Mouse (Mus musculus) lung, postnatal 0 days (tissue): ENCODE measurements around the gene 1700030K09Rik.

Experiments
- CTCF ChIP-seq: IDR thresholded peaks from 2 replicates; pipeline ENCODE4 v1.5.1; 2016; ENCODE audit warnings: antibody characterized with exemption, mild to moderate bottlenecking
- EP300 ChIP-seq: IDR thresholded peaks from 2 replicates; pipeline ENCODE4 v1.6.1; 2016; ENCODE audit warnings: antibody characterized with exemption, mild to moderate bottlenecking, control low read depth

DNA sequence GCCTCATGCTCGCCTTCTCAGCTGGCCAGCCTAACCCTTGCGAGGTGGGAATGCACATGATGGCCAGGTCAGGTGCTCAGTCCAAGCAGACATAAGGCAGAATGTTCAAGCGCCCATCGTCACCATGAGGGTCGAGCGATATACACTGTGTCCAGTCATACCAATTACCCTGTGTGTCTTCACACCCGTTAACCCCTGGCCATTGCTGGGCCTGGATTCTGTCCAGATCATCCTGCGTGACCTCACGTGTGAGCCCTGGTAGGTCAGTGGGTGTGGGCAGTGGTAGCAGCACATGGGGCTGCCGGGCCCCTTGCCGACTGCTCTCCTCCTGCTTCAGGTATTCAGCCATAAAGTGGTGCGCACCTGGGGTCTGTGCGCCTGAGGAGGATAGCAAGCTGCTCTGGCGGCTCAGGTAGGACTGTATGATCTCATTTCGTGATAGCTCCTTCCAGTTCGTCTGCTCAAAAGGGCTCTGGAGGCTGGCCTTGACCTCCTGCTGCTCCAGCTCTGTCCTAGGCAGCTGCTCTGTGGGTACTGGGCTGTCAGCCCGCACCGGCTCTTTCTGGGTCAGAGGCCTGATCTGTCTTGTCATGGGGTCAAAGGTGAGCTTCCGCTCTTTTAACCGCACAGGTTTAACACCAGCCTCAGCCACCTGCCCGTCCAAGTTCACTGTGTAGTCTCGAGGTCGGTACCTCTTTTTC is 51.9 kb downstream of the 1700030K09Rik start:
- TF ChIP-seq CTCF, result no peak
- no peak for TF ChIP-seq EP300
